Mouse (Mus musculus) liver, embryonic 14 days (tissue): ENCODE data around the gene Ang6. TPM values are rescaled to one million over a fixed set of nuclear protein-coding genes. Genes with fewer than 3 reads are reported as not detected.

Source experiments
- polyA plus RNA-seq: library from polyadenylated mRNA; depleted of rRNA; stranded (reverse); fragments of >200 nt; gene quantifications from 2 replicates; pipeline ENCODE4 v1.2.3, GENCODE M21; 2012; rRNA removed

Ang6 gene
- 0.08 TPM in 1 of 2 replicates, not detected in the other for polyA plus RNA-seq

DNA sequence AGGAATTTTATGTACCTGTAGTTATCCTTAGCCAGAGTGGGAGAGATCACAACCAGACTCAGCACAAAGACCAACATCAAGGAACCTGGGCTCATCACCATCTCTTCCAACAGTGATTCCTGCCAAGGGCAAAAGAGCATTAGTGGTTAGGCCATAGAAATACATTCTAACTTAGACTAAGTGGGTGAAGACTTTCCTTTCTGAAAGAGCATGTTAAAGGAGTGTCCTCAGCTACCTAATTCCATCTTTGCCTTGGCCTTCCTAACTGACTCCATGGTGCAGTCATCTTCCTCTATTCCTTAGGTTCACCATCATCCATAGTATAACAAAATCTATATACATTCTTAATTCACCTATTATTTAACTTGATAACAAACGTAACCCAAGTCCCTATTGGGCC lies at the start of gene Ang6:
Gene Ang6 (minus strand): TSS at position 101 of the 400 bp plus-strand sequence.

DNA sequence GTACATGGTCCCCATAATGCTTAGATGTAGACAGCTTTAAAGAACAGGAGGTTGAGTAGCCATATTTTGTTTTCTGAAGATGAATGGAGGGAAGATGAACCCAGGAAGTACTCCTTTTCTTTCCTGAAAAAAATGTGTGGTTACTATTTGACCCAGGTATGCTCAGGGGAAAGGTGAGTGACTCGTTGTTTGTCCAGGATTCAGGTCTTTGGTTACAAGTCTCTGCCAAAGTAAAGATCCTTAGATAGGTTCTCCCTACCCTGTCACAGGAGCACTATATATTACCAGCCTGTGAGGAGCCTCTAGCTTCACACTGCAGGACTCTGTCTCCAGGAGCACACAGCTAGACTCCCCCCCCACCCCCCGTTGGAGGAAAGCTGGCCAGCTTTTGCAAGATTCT lies 45.3 kb downstream of the Ang6 start, which contains the start of gene Ang5:
Gene Ang5 (plus strand): TSS at position 301 of the 400 bp plus-strand sequence.

Other genes starting within 250 kb of the Ang6 start
- not detected in 2 replicates for gene Gm8180, start 217.5 kb downstream of the Ang6 start, polyA plus RNA-seq
- gene Ear1, start 126.8 kb downstream of the Ang6 start, polyA plus RNA-seq: 16.3 and 18.4 TPM in 2 replicates
- gene Ear10, start 78.7 kb downstream of the Ang6 start, polyA plus RNA-seq: not detected in 2 replicates
- 9.4 and 12.1 TPM in 2 replicates for gene Gm8113, start 76.9 kb downstream of the Ang6 start, polyA plus RNA-seq
- gene Ang5, start 45.2 kb downstream of the Ang6 start, polyA plus RNA-seq: not detected in 2 replicates
- 24.0 and 26.3 TPM in 2 replicates for gene Ear2, start 100.4 kb upstream of the Ang6 start, polyA plus RNA-seq
- gene Gm3327, start 121.6 kb upstream of the Ang6 start, polyA plus RNA-seq: not detected in 2 replicates
- gene Gm8212, start 195.4 kb upstream of the Ang6 start, polyA plus RNA-seq: not detected in 2 replicates
- gene 4930503E14Rik, start 211.0 kb upstream of the Ang6 start, polyA plus RNA-seq: not detected in 2 replicates